Mouse (Mus musculus): ENCODE data around the gene Castor1.

GRCm38 (mm10) chr11:4193420-4193819, 24.6 kb upstream of the Castor1 start:
- no peak for TF ChIP-seq GATA1 (IDR thresholded peaks at IDR 0.05; ENCODE audit: borderline replicate concordance, low read length)
- TF ChIP-seq CTCF (IDR thresholded peaks at IDR 0.05; ENCODE audit: low read depth, low read length), result no peak
- TF ChIP-seq GATA2 (IDR thresholded peaks at IDR 0.05; ENCODE audit: borderline replicate concordance, low read depth, low read length), result no peak
- TF ChIP-seq POLR2AphosphoS5 (IDR thresholded peaks at IDR 0.05; ENCODE audit: insufficient replicate concordance, low read depth, low read length), result no peak
- no peak for TF ChIP-seq TAL1 (conservative IDR thresholded peaks at IDR 0.05; ENCODE audit: low read depth, low read length)

All from G1E (cell line).